Mouse (Mus musculus): Measurements from ENCODE around the gene Sub1.

The Sub1 gene

DNA sequence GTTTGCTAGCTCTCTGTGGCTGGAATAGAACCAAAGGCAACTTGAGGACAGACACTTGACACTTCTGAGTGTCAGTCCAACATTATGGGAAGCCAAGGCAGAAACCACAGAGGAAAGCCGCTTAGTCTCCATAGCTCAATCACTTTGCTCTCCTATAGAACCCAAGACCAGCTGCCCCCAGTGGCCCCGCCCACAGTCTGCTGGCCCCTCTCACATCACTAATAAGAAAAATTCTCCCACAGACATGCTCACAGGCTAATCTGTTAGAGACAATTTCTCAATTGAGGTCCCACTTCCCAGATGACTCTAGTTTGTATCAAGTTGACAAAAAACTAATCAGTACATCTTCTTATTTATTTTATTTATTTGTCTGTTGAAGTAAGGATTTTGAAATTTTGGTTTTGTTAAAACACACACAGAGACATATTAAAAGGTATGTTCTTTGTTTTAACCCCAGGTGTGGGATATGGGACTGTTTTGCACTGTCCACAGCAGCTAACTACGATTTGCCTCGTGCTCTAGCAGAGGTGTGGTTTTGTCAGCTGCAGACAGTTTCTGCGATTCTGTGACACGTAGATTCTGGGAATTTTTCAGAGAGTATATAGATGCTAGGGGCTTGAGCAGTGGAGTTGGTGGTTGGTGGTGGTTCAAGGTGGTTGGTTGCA lies 16.9 kb upstream of the Sub1 start:
- no peak for DNase-seq (ENCODE audit: low spot score in 2 of 2)

DNA sequence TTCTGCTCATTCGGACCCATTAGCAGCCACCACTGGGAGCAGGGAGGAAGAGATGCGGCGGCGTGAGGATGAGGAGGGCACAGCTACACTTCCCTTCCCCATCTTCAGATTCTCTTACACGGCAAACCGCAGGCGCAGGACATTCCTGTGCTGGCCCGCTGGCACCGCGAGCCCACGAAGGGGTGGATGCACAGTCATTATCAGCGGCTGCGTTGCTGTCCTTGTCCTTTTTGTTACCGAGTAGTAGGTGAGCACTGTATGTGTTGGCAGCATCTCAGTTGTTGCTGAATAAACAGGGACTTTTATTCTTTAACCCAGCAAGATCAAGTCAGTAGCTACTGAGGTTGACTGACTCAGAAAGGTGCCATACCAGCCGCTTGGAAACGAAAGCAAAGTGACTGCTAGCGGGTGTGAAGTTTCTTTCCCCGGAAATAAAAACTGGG lies 13.8 kb upstream of the Sub1 start:
- DNase-seq (ENCODE audit: low spot score in 2 of 2), result peak; percentile 66 to 69

DNA sequence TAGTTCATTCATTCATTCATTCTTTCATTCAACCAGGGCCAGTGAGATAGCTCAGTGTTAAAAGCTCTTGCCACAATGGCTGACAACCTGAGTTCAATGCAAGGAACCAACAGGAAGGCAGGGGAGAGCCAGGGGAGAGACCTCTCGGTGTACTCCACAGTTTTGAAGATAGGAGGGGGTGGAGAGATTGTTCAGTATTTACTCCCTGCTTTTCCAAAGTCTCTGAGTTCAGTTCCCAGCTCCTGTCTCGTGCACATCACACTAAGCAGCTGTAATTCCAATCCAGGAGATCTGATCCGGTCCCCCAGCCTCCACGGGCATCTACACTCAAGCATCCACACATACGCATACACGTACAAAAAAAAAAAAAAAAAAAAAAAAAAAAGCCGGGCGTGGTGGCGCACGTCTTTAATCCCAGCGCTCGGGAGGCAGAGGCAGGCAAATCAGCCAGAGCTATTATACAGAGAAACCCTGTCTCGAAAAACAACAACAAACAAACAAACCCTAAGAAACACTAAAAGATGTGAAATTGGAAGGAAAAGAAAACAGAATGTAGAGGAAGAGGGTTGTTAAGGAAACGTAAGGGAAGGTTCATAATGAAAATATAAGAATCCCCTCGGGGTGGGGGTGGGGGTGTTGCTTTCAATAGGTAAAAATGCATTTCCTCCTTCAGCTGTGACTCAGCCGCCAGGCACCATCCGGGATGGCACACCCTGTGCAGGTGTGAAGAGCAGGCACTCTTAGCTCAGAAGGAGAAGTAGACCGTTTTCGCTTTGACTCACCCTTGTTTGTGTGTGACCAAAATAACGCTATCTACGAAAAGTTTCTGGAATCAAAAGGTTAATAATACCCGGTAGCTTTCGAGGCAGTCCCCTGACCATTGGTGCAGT lies 13.2 kb upstream of the Sub1 start:
- DNase-seq (ENCODE audit: low spot score in 2 of 2), result peak; percentile 87 to 90

DNA sequence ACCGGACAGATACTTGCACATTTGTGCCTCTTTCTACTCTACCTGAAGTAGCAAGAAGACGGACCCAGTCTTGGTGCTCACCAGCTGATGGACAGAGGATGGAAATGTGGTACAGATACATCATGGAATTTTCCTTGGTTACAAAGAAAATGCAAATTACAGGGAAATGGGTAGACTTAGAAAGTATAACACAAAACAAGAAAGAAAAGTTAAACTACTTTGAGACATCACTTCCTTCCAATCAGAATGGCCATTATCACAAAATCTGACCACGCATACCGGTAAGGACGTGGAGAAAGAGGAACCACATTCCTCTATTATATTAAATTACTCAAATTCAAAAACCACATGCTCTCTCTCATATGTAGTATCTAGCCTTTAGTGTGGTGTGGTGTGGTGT lies 12.1 kb upstream of the Sub1 start:
- no peak for DNase-seq (ENCODE audit: low spot score in 2 of 2)

DNA sequence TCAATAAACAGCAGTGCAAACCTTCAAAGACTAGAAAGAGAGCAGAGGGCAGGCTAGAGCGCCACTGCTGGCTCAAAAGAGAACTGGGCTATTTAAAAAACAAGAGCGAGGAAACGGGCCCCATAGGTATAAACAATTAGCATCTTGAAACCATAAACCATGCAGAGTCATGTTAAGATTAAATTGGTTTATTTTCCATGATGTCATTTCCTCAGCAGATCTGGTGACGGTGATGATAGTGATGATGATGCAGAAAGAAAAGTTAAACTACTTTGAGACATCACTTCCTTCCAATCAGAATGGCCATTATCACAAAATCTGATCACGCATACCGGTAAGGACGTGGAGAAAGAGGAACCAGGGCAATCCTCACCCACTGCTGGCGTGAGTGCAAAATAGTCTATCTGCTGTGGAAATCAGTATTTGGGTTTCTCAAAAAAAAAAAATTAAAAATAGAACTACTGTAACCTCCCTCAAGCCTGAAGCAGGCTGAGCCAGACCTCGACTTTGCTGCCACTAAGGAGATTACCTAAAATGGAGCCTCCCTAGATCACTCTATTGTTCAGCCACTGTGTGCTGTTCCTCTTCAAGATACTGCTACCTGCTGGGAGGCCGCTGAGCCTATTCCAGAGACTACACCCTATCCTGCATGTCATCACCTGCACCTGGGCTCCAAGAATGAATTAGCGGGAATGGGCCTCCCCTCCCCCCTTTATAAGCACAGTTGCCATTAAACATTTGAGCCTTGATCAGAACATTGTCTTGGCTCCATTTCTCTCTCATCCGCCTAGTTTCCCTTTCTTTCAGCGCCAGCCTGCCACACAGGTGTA lies 11.4 kb upstream of the Sub1 start:
- no peak for DNase-seq (ENCODE audit: low spot score in 2 of 2)

GRCm38 (mm10) chr15:12007421-12007820 lies 10.6 kb upstream of the Sub1 start:
- no peak for DNase-seq (ENCODE audit: low spot score in 2 of 2)

- no peak for DNase-seq (ENCODE audit: low spot score in 2 of 2)
Observed at GRCm38 (mm10) chr15:12006169-12006568, 9.4 kb upstream of the Sub1 start.

DNA sequence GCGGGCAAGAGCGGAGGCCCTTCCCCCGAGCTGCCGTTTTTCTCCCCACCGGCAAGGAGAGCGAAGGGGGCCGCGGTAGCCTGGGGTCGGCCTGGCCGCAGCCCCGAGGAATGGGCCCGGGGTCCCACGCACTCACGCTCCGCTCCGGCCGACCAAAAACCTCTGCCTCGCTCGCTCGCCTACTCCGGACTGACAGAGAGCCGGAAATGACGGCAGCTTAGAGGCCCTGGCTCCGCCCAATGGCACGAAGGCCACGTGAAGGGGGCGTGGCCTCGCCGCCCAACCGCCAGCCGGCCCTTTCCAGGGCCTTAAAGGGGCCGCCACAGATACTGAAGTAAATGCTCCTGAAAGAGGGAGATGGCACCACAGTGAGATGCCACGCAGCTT lies 975 bp downstream of the Sub1 start:
- DNase-seq (ENCODE audit: low spot score in 2 of 2), result peak; percentile 93 to 94

- DNase-seq (ENCODE audit: low spot score in 2 of 2), result peak; percentile 47 to 61
Observed at GRCm38 (mm10) chr15:11994921-11995814, 1.6 kb downstream of the Sub1 start.

DNA sequence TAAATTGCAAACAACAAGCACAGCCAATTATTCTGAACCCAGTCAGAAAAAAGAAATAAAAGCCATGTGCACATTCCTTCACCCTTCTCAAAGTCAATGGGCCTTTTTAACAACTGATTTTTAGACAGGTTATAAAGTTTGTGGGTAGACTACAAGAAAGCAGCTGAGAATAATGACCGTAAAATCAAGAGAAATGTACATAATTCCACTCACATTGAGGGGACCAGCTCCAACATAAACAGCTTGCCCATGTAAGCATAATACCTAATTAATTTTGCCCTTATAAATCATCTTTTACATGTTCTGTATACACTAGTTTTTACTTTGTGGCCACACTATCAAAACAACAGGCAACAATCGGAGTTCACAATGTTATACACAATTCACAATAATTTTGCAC lies 2.8 kb downstream of the Sub1 start:
- no peak for DNase-seq (ENCODE audit: low spot score in 2 of 2)

GRCm38 (mm10) chr15:11991552-11992113 lies 5.2 kb downstream of the Sub1 start:
- no peak for DNase-seq (ENCODE audit: low spot score in 2 of 2)

DNA sequence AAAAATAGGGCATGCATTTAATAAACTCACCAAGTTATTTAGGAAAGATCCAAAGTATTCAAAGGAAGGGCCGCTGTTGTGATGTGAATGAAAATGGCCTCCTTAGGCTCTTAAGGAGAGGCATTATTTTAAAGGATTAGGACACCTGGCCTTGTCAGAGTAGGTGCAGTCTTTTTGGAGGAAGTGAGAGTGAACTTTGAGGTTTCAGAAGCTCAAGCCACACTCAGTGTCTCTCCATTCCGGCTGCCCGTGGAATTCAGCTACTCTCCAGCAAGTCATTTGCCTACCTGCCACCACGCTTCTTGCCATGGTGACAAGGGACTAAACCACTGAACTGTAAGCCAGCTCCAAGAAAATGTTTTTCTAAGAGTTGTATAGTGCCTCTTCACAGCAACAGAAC lies 8.2 kb downstream of the Sub1 start:
- peak in 1 of 2 experiments; percentile 11 for DNase-seq (ENCODE audit: low spot score in 2 of 2)

DNA sequence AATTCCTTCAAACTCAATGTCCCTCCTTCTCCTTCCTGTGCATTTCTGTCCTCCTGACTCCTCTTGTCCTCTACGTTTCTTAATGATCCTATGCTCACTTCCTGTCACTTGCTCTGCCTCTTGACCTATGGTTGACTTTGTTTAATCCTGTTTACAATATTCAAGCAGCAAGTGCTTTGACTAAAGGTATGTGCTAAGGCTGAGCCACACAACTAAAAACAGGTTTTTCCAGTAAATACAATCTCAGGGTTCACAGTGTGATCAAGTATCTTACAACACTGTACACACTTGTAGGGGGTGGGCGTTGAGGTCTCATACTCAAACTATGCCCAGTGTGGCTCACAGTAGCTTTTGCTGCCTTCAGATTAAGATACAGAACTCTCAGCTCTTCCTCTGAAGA lies 8.9 kb downstream of the Sub1 start:
- DNase-seq (ENCODE audit: low spot score in 2 of 2), result no peak

DNA sequence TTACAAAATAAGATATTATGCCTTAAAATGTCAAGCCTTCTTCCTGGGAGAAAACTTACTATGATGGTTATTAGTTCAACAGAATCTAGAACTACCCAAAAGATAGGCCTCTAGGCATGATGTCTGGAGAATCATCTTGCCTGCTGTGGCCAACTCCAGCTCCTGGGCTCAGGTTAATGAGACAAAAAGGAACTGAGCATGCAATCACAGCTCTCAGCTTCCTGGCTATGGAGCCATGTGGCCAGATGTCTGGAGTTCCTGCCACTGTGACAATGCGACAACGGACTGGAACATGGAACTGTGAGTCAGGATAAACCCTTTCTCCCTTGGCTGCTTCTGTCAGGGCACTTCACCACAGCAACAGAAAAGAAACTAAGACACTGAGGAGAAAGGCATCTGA lies 14.8 kb downstream of the Sub1 start:
- DNase-seq (ENCODE audit: low spot score in 2 of 2), result no peak

GRCm38 (mm10) chr15:11981501-11981900 lies 15.3 kb downstream of the Sub1 start:
- no peak for DNase-seq (ENCODE audit: low spot score in 2 of 2)

DNA sequence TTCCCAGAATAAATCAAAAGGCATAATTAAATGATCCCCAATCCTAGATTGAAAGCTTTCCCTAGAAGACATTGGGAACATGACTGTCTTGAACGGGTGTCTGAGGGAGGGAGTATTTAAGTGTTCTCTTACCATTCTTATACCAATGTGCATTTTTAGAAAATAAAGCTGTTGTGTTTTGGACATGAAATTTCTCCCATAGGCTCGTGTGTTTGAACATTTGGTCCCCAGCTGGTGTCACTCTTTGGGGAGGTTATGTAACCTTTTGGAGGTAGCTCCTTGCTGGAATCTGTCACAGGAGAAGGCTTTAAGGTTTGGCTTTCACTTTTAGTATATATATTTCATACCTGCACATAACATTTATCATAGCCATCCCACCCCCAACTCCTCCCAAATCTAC lies 18.6 kb downstream of the Sub1 start:
- DNase-seq (ENCODE audit: low spot score in 2 of 2), result no peak

GRCm38 (mm10) chr15:11977071-11977470 lies 19.7 kb downstream of the Sub1 start:
- no peak for DNase-seq (ENCODE audit: low spot score in 2 of 2)

DNA sequence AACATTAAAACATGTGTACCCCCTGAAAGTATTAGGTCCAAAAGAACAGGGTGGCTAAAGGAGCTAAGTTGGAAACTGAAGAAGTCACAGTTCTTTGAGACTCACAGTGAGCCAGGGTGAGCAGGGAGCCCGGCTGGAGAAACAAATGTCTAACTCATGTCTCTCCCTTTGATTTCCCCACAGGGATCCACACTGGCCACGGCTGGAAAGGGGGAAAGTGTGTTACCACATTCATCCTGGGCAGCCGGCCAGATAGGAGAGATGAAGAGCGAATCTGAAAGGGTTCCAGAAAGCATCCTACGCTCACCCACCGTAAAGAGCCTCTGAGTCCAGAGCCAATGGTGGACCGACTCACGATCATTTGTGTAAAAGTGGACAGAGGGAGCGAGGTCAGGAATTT lies 20.9 kb downstream of the Sub1 start:
- no peak for DNase-seq (ENCODE audit: low spot score in 2 of 2)

- DNase-seq (ENCODE audit: low spot score in 2 of 2), result peak; percentile 64 to 68
Observed at GRCm38 (mm10) chr15:11971854-11972420, 24.8 kb downstream of the Sub1 start.

- no peak for DNase-seq (ENCODE audit: low spot score in 2 of 2)
Observed at GRCm38 (mm10) chr15:11970621-11971020, 26.2 kb downstream of the Sub1 start.

DNA sequence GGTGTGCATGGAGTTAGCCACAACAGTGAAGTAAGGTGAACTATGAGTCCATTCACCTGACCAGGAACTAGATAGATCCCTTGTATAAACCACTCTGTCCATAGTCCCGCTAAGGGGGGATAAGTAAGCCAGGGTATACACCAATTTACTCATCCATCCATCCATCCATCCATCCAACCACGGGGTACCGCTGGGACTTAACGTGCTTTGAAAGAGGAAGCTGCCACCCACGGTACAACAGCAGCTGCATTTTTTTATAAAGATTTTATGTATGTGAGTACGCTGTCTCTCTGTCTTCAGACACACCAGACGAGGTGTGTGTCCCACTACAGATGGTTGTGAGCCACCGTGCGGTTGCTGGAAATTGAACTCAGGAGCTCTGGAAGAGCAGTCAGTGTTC lies 27.9 kb downstream of the Sub1 start:
- DNase-seq (ENCODE audit: low spot score in 2 of 2), result peak; percentile 21 to 41
